Mouse (Mus musculus) lung, embryonic 14.5 days (tissue): ENCODE results near the gene Raly. TPM values are rescaled to one million over a fixed set of nuclear protein-coding genes. Genes with fewer than 3 reads are reported as not detected.
A peak's percentile ranks its signal among the peaks of the same experiment; 100 is the strongest.
"Not testable (repeated sequence)": the region's sequence is repeated elsewhere in the genome, so short reads cannot be mapped to it uniquely, and the experiment has no call there.

ENCODE experiments used
- ATAC-seq: fragments of 200-750 bp; cut with Nextera tagmentation; 2 replicates; pipeline ENCODE4 v1.8.0; 2017; ENCODE audit warnings: mild to moderate bottlenecking, moderate TSS enrichment, moderate library complexity; ENCODE audit not compliant: insufficient read depth
- DNase-seq: peaks from one replicate; pipeline ENCODE4 v3.0.0-alpha.2; 2015
- H3K27ac ChIP-seq: fragments of 300-500 bp; sonication (generic); 2 replicates; pipeline ENCODE4 v1.5.1; 2014; ENCODE audit warnings: low read depth, mild to moderate bottlenecking, moderate library complexity
- H3K27me3 ChIP-seq: fragments of 300-500 bp; sonication (generic); 2 replicates; pipeline ENCODE4 v1.6.1; 2014; ENCODE audit warnings: low read length, control low read depth; ENCODE audit not compliant: insufficient read depth
- H3K36me3 ChIP-seq: fragments of 300-500 bp; sonication (generic); 2 replicates; pipeline ENCODE4 v1.6.1; 2014; ENCODE audit warnings: control low read depth; ENCODE audit not compliant: insufficient read depth
- H3K4me1 ChIP-seq: fragments of 300-500 bp; sonication (generic); 2 replicates; pipeline ENCODE4 v1.6.1; 2014; ENCODE audit warnings: antibody characterized with exemption, control low read depth; ENCODE audit not compliant: insufficient read depth
- H3K4me2 ChIP-seq: fragments of 300-500 bp; sonication (generic); 2 replicates; pipeline ENCODE4 v1.6.1; 2014; ENCODE audit warnings: mild to moderate bottlenecking
- H3K4me3 ChIP-seq: fragments of 300-500 bp; sonication (generic); 2 replicates; pipeline ENCODE4 v1.5.1; 2014; ENCODE audit warnings: low read depth, low read length
- H3K9ac ChIP-seq: fragments of 300-500 bp; sonication (generic); 2 replicates; pipeline ENCODE4 v1.6.1; 2014
- H3K9me3 ChIP-seq: fragments of 300-500 bp; sonication (generic); 2 replicates; pipeline ENCODE4 v1.6.1; 2016; ENCODE audit warnings: low read depth, low read length, control low read depth
- CTCF ChIP-seq: IDR thresholded peaks from 2 replicates; pipeline ENCODE4 v1.5.1; 2016; ENCODE audit warnings: antibody characterized with exemption, low read depth
- WGBS: fragments of 180-500 bp; shearing (Covaris S2); extraction: QIAGEN DNeasy Blood & Tissue Kit; methylation state at CpG from one replicate; pipeline ENCODE4 v1.1.7; 2014; 5-methylcytosine and 5-hydroxymethylcytosine counted together
- polyA plus RNA-seq: library from polyadenylated mRNA; unstranded; fragments of >200 nt; fragmentation: Nextera tagmentation; extraction: Ambion mirVana; gene quantifications from 2 replicates; pipeline ENCODE4 v1.2.1, GENCODE M21; 2014

Gene Raly
- polyA plus RNA-seq, 1 experiment from 2014 or later: 72.9 TPM

DNA sequence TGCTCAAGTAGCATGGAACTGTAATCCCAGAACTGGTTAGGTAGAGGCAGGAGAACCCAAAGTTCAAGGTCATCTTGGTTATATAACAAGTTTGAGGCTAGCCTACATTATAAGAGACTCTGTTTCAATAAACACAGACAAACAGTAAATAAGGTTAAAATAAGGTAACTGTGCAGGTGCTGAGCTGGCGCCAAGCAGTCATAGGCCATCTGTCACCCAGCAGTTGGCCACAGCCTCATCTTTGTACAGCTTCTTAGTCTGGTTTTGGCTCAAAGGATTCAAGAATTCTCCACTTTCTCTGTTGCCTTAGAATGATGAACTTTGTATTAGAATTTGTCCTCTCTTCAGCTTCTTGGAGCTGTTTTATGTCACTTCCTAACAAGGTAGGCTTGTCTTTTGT is 77.2 kb downstream of the Raly start:
- no peak for TF ChIP-seq CTCF
- 93% methylated on average over 1 of the region's 1 CpGs for WGBS
- Histone ChIP-seq H3K9ac (no peak overlapping the region), H3K9me3 (no peaks in the 10 kb centered on the region), H3K4me2 (no peak overlapping the region), H3K27me3 (no peaks in the 10 kb centered on the region), H3K4me3 (no peak overlapping the region), H3K27ac (no peak overlapping the region), H3K36me3 (peaks cover 90% of the 10 kb centered on the region), H3K4me1 (no peaks in the 10 kb centered on the region)
- no peak for ATAC-seq
- no peak for DNase-seq

DNA sequence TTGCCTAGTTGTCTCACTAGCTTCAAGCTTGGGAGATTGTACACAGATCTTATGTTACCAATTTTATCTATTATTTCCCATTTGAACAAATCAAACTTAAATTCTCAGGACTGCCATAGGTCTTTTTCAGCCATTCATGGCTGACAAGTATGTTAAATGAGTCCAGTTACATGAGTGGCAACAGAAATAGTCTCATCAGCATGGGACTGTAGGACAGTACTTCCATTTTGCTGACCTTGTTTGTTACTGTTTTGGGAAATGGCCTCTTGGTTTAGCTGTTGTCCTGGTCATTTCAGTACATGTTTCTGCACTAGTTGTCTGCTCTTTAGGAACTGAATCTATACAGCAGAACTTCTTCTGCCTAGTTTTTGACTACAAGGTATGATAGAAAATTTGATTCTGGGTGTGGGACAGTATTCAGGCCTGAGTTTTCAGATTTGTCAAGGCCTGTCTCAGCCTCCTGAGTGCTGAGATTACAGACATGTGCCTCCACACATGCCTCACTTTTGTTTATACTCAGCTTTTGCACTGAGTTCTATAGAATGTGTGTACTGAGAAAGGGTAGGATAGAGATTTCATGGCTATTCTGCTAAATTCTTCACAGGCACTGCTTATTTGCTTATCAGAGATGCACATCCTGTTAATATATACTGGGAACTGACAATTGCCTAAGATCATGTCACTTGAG is 79.2 kb downstream of the Raly start:
- H3K27me3 ChIP-seq: no peaks in the 10 kb centered on the region
- H3K27ac ChIP-seq: no peak overlapping the region
- no peaks in the 10 kb centered on the region for H3K4me1 ChIP-seq
- H3K4me3 ChIP-seq: no peak overlapping the region
- no peak for TF ChIP-seq CTCF
- peaks cover 85% of the 10 kb centered on the region for H3K36me3 ChIP-seq
- H3K4me2 ChIP-seq: no peak overlapping the region
- no peak overlapping the region for H3K9ac ChIP-seq
- no peaks in the 10 kb centered on the region for H3K9me3 ChIP-seq
- ATAC-seq (no peak), DNase-seq (no peak)

GRCm38 (mm10) chr2:154876621-154877020 is 85.7 kb downstream of the Raly start:
- peaks cover 73% of the 10 kb centered on the region for H3K36me3 ChIP-seq
- no peak overlapping the region for H3K4me2 ChIP-seq
- ATAC-seq: no peak
- 49% methylated on average over 2 of the region's 2 CpGs for WGBS
- H3K27ac ChIP-seq: no peak overlapping the region
- no peaks in the 10 kb centered on the region for H3K9me3 ChIP-seq
- no peaks in the 10 kb centered on the region for H3K4me1 ChIP-seq
- H3K27me3 ChIP-seq: no peaks in the 10 kb centered on the region
- no peak for DNase-seq
- no peak for TF ChIP-seq CTCF
- no peak overlapping the region for H3K9ac ChIP-seq
- no peak overlapping the region for H3K4me3 ChIP-seq

GRCm38 (mm10) chr2:154891585-154891984 is 100.7 kb downstream of the Raly start:
- no peaks in the 10 kb centered on the region for H3K9me3 ChIP-seq
- DNase-seq: peak; percentile 19
- H3K27ac ChIP-seq: peak overlapping the region; percentile 85; the same call in 1 of the 2 replicates

DNA sequence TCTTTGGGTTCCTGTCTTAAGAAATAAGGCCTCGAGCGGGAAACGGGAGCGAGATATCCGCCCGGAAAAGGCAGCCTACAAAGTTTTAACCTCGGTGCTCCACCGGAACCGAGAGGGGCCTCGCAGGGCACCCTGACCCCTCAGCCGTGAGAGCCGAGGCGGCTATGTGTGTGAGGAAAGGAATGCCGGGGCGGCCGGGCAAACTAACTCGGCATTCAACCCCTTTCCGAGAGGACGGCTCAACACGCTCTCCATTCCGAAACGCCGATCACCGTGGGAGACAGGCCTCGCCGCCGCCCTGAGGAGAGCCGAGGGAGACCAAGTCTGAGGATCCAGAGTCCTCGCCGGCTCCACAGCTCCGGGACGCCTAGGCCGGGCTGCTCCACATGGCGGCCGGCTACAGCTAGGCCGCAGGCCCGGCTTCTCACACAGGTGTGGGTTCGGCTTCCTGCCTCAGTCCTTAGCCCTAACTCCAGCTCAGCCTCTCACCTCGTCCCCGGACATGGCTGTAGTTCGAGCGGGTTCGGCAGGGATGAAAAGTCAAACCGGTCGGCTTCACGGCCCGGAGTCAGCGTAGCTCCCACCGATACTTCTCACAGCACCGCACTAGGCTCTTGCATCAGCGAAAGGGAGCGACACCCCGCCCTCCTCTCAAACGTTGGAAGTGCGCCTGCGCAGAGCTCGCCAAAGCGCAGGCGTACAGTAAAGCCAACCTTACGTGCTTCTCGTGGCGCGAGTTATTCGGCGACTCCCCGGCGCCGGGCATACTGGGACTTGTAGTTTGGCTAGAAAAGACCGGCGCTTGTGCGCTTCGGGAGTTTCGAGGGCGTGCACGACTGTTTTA is 101.5 kb downstream of the Raly start, which contains the start of gene Eif2s2:
Eif2s2 (minus strand) TSS at position 735 of the 844 bp plus-strand sequence.
- WGBS: under 1% methylated on average over 75 of the region's 75 CpGs
- no peak for TF ChIP-seq CTCF
- ATAC-seq: peak; percentile 99
- Histone ChIP-seq H3K4me1 (no peaks in the 10 kb centered on the region; the same call in 1 of the 2 replicates), H3K27me3 (no peaks in the 10 kb centered on the region), H3K9me3 (no peaks in the 10 kb centered on the region), H3K27ac (peak within 1 kb of the TSS; percentile 85), H3K36me3 (peaks cover 10% of the 10 kb centered on the region), H3K4me3 (peak within 1 kb of the TSS; percentile 93), H3K4me2 (peak within 1 kb of the TSS; percentile 86), H3K9ac (peak within 1 kb of the TSS; percentile 92)
- peak; percentile 99 for DNase-seq

More at GRCm38 (mm10) chr2:154891585-154891984, 100.7 kb downstream of the Raly start:
- peaks cover 17% of the 10 kb centered on the region for H3K36me3 ChIP-seq
- peak overlapping the region; percentile 86 for H3K4me2 ChIP-seq
- peak overlapping the region; percentile 92 for H3K9ac ChIP-seq
- no peaks in the 10 kb centered on the region for H3K27me3 ChIP-seq
- no peaks in the 10 kb centered on the region; the same call in 1 of the 2 replicates for H3K4me1 ChIP-seq
- no peak for ATAC-seq
- 6% methylated on average over 2 of the region's 2 CpGs for WGBS
- TF ChIP-seq CTCF: no peak
- H3K4me3 ChIP-seq: peak overlapping the region; percentile 93

GRCm38 (mm10) chr2:154893045-154893385 is 102.1 kb downstream of the Raly start:
- ATAC-seq: no peak
- H3K27ac ChIP-seq: no peak overlapping the region

DNA sequence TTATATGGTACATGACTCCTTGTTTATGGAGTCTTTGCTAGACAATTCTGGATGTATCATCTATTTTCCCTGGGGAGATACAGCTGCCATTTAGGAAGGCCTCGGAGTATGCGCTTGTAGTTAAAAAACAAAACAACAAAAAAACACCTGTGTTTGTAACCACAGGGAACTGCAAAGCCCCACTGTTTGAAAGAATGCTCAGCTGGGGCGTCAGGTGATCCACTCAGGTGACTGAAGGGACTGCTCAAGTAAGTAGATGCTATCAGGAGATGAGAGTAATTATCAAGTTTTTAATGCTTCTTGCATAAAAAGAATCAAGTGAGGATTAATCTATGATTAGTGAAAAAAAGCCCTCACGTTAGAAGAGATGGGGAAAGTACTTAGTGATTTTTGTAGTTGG is 102.7 kb downstream of the Raly start:
- DNase-seq: no peak
- no peaks in the 10 kb centered on the region; the same call in 1 of the 2 replicates for H3K4me1 ChIP-seq
- H3K27ac ChIP-seq: no peak overlapping the region
- no peak for TF ChIP-seq CTCF
- peak overlapping the region; percentile 93; the same call in 1 of the 2 replicates for H3K4me3 ChIP-seq
- 57% methylated on average over 4 of the region's 4 CpGs for WGBS
- peak overlapping the region; percentile 66 for H3K4me2 ChIP-seq
- no peaks in the 10 kb centered on the region for H3K9me3 ChIP-seq
- 0 out of 2 replicates have a peak, but pooled peaks cover 4% of the 10 kb centered on the region for H3K36me3 ChIP-seq
- H3K27me3 ChIP-seq: no peaks in the 10 kb centered on the region
- H3K9ac ChIP-seq: no peak overlapping the region
- no peak for ATAC-seq

More at GRCm38 (mm10) chr2:154893045-154893385, 102.1 kb downstream of the Raly start:
- DNase-seq: no peak
- Histone ChIP-seq H3K36me3 (peaks cover 6% of the 10 kb centered on the region), H3K9ac (peak overlapping the region; percentile 92; the same call in 1 of the 2 replicates), H3K4me2 (peak overlapping the region; percentile 66), H3K4me3 (peak overlapping the region; percentile 93), H3K4me1 (no peaks in the 10 kb centered on the region; the same call in 1 of the 2 replicates), H3K27me3 (no peaks in the 10 kb centered on the region), H3K9me3 (no peaks in the 10 kb centered on the region)
- no peak for TF ChIP-seq CTCF
- WGBS: 6% methylated on average over 12 of the region's 12 CpGs

DNA sequence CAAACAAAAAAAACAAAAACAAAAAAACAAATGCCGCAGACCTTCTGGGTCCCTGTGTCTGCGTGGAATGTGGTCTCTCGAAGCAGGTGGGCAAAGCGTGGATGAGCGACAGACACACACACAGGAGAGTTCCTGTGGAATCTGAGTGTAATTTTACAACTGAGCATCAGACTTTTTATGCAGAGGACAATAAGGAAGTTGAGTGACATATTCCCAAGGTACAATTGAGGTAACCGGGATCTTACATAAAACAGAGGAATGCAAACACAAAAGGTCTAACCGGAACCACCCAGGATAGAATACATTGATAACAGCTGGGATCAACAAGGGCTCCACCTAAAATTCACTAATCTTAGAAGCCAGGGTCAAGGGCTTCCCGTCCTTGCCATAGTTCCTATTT is 108.1 kb downstream of the Raly start:
- H3K4me1 ChIP-seq, H3K36me3 ChIP-seq, DNase-seq, H3K4me3 ChIP-seq, ATAC-seq, H3K27me3 ChIP-seq, H3K9ac ChIP-seq, H3K27ac ChIP-seq, H3K9me3 ChIP-seq, H3K4me2 ChIP-seq: not testable (repeated sequence)
- WGBS: 83% methylated on average over 8 of the region's 8 CpGs

DNA sequence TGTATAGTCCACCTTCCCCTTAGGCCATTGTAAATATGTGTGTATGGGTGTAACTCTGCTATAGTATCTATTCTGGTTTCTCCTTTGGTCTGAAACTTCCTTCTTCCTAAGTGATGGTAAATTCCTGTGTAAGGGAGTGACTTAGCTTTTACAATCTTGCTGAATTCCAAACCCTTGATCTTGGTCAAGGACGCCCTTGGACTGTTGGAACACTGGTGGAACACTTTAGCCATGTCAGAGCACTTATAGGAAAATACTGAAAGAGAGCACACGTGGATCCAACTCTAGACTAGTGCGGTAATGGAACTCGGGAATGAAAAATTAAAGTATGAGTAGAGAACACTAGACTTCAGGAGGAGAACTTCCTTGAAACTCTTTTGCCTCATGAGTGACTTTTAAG is 108.5 kb downstream of the Raly start:
- not testable (repeated sequence) for H3K27ac ChIP-seq, H3K9me3 ChIP-seq, H3K4me1 ChIP-seq, DNase-seq, H3K9ac ChIP-seq, H3K4me2 ChIP-seq, H3K36me3 ChIP-seq, H3K4me3 ChIP-seq, ATAC-seq, H3K27me3 ChIP-seq
- 74% methylated on average over 4 of the region's 4 CpGs for WGBS
